Mouse (Mus musculus) ovary, postnatal 10 days (tissue): ENCODE results near the gene Mybbp1a.

Experiments
- DNase-seq: peaks from one replicate; pipeline ENCODE4 v3.0.0; 2022; ENCODE audit warnings: low spot score

The Mybbp1a gene

DNA sequence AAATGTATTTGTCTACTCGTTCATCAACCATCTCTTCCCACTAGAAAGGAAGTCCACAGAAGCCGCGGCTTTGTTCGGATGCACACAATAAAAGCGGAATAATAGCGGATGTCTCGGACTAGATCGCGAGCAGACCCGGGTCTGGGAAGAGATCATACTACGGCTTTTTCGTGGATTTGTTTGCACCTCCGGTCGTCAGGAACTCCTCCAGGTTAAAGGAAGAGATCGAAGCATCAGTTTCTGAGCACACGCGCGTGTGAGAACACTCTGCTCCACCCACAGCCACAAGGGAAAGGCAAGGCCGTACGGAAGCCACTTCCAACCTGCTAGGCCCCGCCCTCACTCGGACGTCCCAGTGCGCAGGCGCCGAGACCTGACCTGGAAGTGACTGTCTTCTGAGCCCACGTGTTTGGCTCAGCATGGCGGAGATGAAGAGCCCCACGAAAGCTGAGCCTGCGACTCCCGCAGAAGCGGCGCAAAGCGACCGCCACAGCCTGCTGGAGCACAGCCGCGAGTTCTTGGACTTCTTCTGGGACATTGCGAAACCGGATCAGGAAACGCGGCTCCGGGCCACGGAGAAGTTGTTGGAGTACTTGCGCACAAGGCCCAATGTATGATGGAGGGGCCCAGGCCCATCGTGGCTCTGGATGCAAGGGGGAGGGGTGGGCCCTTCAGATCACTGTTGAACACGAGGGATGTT, at the start of gene Mybbp1a:
Mybbp1a (plus strand) TSS at position 391 of the 700 bp plus-strand sequence.
- peak; percentile 98 for DNase-seq

DNA sequence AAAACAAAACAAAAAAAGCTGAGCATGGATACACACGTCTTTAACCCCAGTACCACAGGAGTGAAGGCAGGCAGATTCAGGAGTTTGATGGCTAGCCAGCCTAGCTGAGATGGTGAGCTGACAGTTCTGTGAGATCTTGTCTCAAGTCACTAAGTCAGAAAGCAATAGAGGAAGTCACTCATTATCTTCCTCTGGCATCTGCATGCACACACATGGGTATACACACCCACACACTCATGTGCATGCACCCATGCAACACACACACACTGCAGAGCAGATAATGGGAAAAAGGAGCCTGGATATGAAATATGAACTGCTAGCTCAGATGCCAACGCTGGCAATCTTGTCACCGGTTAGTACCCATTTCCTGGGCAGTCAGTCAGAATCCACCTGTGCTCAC, 47.9 kb upstream of the Mybbp1a start:
- DNase-seq, result no peak

DNA sequence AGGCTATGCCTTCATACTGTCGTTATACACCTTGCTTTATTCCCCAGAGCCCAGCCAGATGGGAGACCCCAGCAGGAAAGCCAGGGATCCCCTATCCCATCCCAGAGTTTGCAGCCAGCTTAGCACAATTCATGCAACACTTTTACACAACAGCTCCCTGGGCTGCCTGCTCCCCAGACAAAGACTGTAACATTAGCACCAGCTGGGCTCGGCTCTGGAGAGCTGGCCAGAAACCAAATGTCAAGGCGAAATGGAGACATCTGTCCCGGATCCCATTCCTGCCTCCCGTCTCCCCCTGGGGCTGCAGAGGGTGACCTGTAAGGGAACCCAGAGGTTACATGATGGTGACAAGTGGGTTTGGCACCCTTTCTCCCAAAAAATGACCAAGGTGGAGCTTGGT, 47.5 kb upstream of the Mybbp1a start:
- DNase-seq, result no peak

GRCm38 (mm10) chr11:72394694-72395093, 46.5 kb upstream of the Mybbp1a start:
- no peak for DNase-seq

GRCm38 (mm10) chr11:72395652-72396051, 45.5 kb upstream of the Mybbp1a start:
- no peak for DNase-seq

DNA sequence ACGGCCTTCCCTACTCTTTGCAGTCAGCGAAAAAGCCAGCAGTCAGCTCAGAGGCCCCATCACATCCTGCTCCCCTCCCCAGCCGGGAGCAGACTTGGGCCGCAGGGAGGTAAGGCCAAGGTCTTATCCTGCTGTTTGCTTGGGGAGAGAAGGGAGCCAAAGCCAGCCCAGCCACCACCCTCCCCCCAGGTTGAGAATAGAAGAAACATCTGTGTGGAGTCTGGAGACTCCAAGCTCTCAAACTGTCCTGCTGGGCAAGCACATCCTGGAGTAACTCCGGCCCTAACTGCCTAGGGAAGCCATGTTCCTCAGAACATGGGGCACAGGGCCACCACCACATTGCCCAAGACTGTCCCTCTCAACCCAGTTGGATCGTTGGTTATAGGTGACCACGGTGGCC, 44.5 kb upstream of the Mybbp1a start:
- no peak for DNase-seq

DNA sequence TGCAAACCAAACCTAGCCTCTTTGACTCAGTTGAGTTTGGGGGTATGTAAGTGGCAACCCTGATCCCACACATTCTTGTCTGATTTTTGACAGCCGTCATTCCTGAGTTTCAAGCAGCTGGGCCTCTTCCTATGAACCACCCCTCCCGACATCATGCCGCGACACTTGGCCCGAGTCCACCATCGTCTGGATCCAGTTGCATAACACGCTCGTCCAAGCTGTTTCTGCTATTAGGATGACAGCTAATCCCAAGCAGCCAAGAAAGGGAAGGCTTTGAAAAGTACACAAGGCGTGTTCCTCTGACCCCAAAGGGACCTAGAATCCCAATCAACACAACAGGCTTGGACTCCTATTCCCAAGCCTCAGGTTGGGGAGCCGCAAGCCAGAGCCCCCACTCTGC, 44.1 kb upstream of the Mybbp1a start:
- no peak for DNase-seq

GRCm38 (mm10) chr11:72397811-72398525, 43.2 kb upstream of the Mybbp1a start:
- DNase-seq, result no peak

DNA sequence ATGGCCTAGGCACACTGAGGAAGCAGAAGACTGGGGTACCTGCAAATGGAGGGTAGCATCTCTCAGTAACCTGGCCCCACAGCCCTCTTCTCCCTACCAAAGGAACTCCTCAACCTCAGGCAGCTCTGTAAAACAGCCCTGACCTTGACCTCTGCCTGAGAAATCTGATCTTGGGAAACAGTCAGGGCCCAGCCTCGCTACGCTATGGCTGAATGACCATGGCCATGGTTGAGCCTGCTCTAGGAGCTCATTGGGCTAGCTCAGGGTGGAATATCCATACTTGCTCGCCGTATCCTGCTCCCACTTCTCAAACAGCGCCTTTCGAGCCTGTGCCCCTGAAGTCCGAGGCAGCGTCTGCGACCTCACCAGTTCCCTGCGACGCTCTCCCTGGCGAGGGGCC, 40.1 kb upstream of the Mybbp1a start:
- no peak for DNase-seq

- no peak for DNase-seq
Measured at GRCm38 (mm10) chr11:72402017-72402416, 39.1 kb upstream of the Mybbp1a start.

GRCm38 (mm10) chr11:72402969-72403368, 38.2 kb upstream of the Mybbp1a start:
- DNase-seq, result no peak

DNA sequence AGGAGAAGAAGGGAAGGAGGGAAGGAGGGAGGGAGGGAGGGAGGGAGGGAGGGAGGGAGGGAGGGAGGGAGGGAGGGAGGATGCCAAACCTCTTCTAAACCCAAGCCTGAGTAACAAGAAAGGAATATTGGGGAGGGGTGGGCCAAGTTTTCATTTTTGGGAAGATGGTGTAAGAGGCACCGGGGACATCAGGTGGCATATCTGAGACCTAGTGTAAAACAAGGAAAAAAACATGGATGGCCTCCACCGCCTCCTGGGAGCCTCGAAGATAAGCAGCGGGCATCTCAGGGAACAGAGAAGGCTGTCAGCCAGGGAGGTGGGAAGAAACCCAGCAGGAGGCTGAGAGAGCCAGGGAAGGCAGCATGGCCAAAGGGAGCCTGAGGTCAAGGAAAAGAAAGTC, 35.6 kb upstream of the Mybbp1a start:
- no peak for DNase-seq

DNA sequence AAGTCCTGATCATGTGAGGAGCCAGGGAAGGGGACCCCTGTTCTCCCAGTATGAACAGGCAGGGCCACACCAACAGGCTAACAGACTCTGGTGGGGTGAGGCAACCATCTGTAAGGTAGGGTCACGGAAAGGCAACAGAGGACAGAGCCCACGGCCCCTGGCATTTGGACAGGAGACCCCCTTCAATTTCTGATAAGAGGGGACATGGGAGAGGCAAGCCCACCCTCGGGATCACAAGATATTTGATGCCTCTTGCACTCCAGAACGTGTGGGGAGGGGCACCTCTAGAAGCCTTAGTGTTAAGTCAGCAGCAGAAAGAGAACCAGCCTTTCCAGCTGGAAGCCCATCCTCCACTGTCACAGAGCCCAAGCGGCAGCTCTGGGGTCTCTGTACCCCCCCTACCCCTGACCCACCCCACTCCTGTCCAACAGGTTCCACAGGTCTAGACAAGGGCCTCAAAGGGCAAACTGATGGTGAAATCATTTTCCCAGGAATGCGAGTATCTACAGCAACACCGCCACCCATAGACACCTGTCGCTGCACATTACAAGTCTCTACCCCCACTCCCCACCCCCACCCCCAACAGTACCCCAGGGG, 35.0 kb upstream of the Mybbp1a start:
- DNase-seq, result no peak

DNA sequence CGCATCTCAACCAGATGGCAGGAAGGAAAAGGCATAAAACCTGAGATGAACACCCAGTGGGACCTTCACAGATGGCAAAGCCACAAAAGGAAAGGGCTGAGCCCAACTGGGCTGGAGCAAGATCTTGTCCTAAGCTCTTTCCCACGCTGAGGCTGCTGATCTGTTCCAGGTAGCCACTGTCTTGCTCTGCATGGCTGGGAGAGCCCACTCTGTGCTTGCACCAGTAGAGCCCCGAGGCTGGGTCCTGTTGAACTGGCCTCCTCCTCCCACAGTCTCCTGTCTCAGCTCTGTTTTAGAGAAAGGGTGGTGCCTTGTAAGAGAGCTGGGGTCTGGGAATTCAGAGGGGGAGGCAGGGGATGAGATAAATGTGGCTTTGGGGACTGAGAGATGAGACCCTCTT, 34.1 kb upstream of the Mybbp1a start:
- DNase-seq, result no peak

- DNase-seq, result no peak
Measured at GRCm38 (mm10) chr11:72407574-72407973, 33.6 kb upstream of the Mybbp1a start.

DNA sequence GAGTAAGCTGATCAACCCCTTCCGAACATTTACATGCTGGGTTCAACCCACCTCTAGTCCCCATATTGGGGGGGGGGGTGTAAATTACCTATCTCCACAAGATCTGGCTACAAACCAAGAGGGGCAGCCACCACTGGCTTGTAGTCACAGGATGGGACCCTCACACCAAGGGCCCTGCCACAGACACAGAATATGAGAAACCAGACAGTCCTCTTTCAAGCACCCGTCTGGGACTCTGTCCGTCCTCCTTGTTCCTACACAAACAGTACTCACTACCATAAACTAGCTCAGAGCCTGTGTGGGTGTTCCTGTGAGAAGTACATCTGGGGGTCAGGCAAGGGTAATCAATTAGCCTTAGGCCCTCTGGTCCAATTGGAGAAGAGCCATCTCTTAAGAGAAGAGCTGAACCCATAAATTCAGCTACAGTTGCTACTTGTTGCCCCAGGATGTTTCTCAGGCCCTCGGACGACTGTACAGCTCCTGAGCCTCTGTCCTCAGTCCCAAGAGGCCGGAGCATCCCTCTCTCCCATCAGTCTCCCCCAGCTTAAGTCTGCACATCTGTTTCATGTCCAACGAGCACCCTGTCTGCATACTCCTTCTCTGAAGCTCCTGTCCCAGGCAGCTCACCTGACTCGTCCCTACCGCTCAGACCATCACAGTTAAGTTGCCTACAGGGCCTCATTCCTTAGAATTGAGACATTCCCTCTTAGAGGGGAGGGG, 32.5 kb upstream of the Mybbp1a start:
- no peak for DNase-seq

DNA sequence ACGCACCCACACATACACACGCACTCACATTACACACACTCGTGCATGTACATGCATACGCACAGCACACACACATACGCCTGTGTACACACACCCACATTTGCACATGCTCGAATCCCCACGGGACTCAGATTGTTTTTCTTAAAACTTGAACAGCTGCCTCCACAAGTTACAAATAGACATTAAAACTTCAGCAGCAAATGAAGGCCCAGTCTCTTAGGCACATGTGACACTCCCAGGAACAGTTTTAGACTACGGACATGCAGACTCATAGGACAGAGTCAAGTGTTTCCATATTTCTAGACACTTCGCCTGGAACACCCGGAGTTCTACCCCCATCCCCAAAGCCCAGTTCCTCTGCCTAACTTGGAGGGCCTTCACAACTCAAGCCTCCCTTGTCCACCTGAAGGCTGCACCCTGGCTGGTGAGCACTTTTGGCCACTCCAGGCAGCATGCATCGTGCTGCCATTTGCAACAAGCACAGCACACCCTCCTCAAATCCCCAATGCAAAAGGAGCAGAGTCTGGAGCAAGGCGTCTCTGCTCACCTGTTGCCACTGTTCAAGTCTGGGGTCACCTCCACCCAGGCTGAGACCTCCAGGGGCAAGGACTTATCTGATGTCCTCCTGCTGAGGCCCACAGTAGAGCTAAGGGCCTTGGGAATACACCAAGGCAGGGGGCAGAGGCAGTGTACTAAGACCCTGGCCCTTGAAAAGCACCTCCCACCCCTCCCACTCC, 31.3 kb upstream of the Mybbp1a start:
- DNase-seq, result no peak

DNA sequence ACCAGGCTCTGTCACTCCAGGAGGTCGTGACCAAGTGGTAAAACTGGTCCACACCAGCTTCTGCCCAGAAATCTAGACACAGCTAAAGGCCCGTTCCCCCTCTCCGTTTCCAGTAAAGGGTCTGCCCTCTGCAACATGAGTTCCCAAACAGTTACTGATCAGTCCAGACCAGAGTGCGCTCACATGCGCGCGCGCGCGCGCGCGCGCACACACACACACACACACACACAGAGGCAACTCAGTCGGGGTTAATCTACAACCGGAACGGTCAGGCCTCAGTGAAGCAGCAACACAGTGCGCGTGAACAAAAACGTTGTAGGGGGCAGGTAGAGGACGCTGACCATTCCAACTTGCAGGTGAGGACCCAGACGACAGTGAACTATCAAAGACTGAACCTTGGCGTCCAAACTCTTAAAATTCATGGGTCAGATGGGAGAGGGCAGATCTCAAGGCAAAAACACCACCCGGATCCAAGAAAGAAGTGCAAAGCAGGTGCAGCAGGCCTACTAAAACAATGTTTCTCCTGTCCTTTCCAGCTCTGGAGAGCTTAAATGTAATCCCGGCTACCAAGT, 30.5 kb upstream of the Mybbp1a start:
- DNase-seq, result no peak

- DNase-seq, result peak; percentile 72
Measured at GRCm38 (mm10) chr11:72411093-72411921, 29.8 kb upstream of the Mybbp1a start, which contains the start of gene Smtnl2. Gene Smtnl2 (minus strand): TSS chr11:72411713.

DNA sequence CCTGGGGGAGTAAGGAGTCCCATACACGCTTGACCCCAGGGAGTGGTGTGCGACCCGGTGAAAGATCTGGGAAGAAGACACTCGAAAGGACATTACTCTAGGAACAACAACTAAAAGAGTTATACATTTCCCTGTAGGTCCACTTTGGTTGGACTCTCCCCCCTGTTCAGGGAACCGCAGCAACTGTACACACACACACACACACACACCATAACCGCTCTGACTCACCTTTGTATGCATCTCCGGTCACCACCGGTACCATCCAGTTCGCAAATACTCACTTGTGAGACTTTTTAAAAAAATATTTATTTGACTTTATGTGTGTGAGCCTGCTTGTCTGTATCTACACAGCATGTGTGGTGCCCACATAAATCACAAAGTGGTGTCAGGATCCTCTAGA, 29.2 kb upstream of the Mybbp1a start:
- DNase-seq, result no peak

DNA sequence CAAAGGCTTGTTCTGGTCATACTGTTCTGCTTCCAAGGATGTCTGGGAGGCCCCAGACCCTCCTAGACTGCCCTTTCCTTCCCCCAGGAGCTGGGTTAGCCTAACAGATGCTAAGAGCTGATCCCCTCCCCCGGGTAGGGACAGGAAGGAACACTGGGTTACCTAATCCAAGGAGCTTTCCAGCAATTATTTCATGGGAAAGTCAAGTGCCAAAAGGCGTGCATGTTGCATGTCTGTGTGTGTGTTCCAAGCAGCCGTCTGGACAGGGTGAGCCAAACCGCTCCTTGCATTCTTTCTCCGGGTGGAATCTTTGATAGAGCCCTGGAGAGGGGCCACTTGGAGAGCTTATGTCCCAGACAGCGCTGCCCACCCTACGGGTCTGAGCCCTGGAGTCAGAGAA, 28.1 kb upstream of the Mybbp1a start:
- DNase-seq, result no peak
